Mouse (Mus musculus): ENCODE results near the gene Hps5. TPM values are rescaled to one million over a fixed set of nuclear protein-coding genes. Genes with fewer than 3 reads are reported as not detected.

Hps5 gene
- polyA plus RNA-seq, 1 experiment from 2014 or later, result 14.9 TPM

- no peaks in the 10 kb centered on the region for H3K4me1 ChIP-seq
- no peaks in the 10 kb centered on the region for H3K9me3 ChIP-seq (replicated peaks)
- H3K9ac ChIP-seq (replicated peaks), result no peak overlapping the region
- H3K27me3 ChIP-seq (replicated peaks), result no peaks in the 10 kb centered on the region
- H3K27ac ChIP-seq (replicated peaks), result no peak overlapping the region
- no peak for ATAC-seq (ENCODE audit: low FRiP score)
- no peak overlapping the region for H3K4me2 ChIP-seq
- 92% methylated on average over 3 of the region's 3 CpGs for WGBS
- H3K4me3 ChIP-seq (replicated peaks), result no peak overlapping the region
- no peaks in the 10 kb centered on the region for H3K36me3 ChIP-seq
Observed at GRCm38 (mm10) chr7:46723849-46724248, 72.0 kb downstream of the Hps5 start.

GRCm38 (mm10) chr7:46723354-46723753 is 72.5 kb downstream of the Hps5 start:
- 97% methylated on average over 6 of the region's 6 CpGs for WGBS
- no peaks in the 10 kb centered on the region for H3K36me3 ChIP-seq
- H3K9me3 ChIP-seq (replicated peaks), result no peaks in the 10 kb centered on the region
- no peak overlapping the region for H3K9ac ChIP-seq (replicated peaks)
- no peak overlapping the region for H3K4me2 ChIP-seq
- ATAC-seq (ENCODE audit: low FRiP score), result no peak
- no peaks in the 10 kb centered on the region for H3K27me3 ChIP-seq (replicated peaks)
- H3K4me1 ChIP-seq, result no peaks in the 10 kb centered on the region
- H3K27ac ChIP-seq (replicated peaks), result no peak overlapping the region
- no peak overlapping the region for H3K4me3 ChIP-seq (replicated peaks)

GRCm38 (mm10) chr7:46720460-46720859 is 75.4 kb downstream of the Hps5 start:
- Histone ChIP-seq H3K27me3 (replicated peaks) (no peaks in the 10 kb centered on the region), H3K9ac (replicated peaks) (no peak overlapping the region), H3K4me2 (no peak overlapping the region), H3K4me1 (no peaks in the 10 kb centered on the region), H3K36me3 (no peaks in the 10 kb centered on the region), H3K27ac (replicated peaks) (no peak overlapping the region), H3K9me3 (replicated peaks) (no peaks in the 10 kb centered on the region), H3K4me3 (replicated peaks) (no peak overlapping the region)
- 86% methylated on average over 9 of the region's 9 CpGs for WGBS
- no peak for ATAC-seq (ENCODE audit: low FRiP score)

- H3K9me3 ChIP-seq (replicated peaks), result no peaks in the 10 kb centered on the region
- H3K4me1 ChIP-seq, result no peaks in the 10 kb centered on the region
- H3K4me3 ChIP-seq (replicated peaks), result no peak overlapping the region
- WGBS, result 81% methylated on average over 7 of the region's 7 CpGs
- H3K27ac ChIP-seq (replicated peaks), result no peak overlapping the region
- H3K36me3 ChIP-seq, result no peaks in the 10 kb centered on the region
- H3K4me2 ChIP-seq, result no peak overlapping the region
- ATAC-seq (ENCODE audit: low FRiP score), result no peak
- no peak overlapping the region for H3K9ac ChIP-seq (replicated peaks)
- H3K27me3 ChIP-seq (replicated peaks), result no peaks in the 10 kb centered on the region
Observed at GRCm38 (mm10) chr7:46719526-46719925, 76.3 kb downstream of the Hps5 start.

GRCm38 (mm10) chr7:46718591-46719270 is 77.1 kb downstream of the Hps5 start:
- H3K4me1 ChIP-seq, result no peaks in the 10 kb centered on the region
- no peaks in the 10 kb centered on the region for H3K9me3 ChIP-seq (replicated peaks)
- 83% methylated on average over 7 of the region's 7 CpGs for WGBS
- H3K27me3 ChIP-seq (replicated peaks), result no peaks in the 10 kb centered on the region
- H3K36me3 ChIP-seq, result no peaks in the 10 kb centered on the region
- H3K4me3 ChIP-seq (replicated peaks), result no peak overlapping the region
- H3K27ac ChIP-seq (replicated peaks), result no peak overlapping the region
- H3K9ac ChIP-seq (replicated peaks), result no peak overlapping the region
- H3K4me2 ChIP-seq, result no peak overlapping the region
- ATAC-seq (ENCODE audit: low FRiP score), result no peak; the same call in 1 of the 2 replicates

GRCm38 (mm10) chr7:46716897-46717296 is 79.0 kb downstream of the Hps5 start:
- ATAC-seq (ENCODE audit: low FRiP score), result no peak
- no peaks in the 10 kb centered on the region for H3K27me3 ChIP-seq (replicated peaks)
- WGBS, result 63% methylated on average over 5 of the region's 5 CpGs

GRCm38 (mm10) chr7:46715600-46715999 is 80.3 kb downstream of the Hps5 start, which contains the start of gene Saa3:
Gene Saa3, minus strand, starts transcription at chr7:46715700.
- Histone ChIP-seq H3K4me3 (replicated peaks) (no peak within 1 kb of the TSS), H3K4me2 (no peak within 1 kb of the TSS), H3K27ac (replicated peaks) (no peak within 1 kb of the TSS), H3K4me1 (no peaks in the 10 kb centered on the region), H3K36me3 (no peaks in the 10 kb centered on the region), H3K9ac (replicated peaks) (no peak within 1 kb of the TSS), H3K9me3 (replicated peaks) (no peaks in the 10 kb centered on the region), H3K27me3 (replicated peaks) (no peaks in the 10 kb centered on the region)
- ATAC-seq (ENCODE audit: low FRiP score), result no peak
- WGBS, result 85% methylated on average over 5 of the region's 5 CpGs

More at GRCm38 (mm10) chr7:46716897-46717296, 79.0 kb downstream of the Hps5 start:
- no peak overlapping the region for H3K4me2 ChIP-seq
- no peaks in the 10 kb centered on the region for H3K36me3 ChIP-seq
- no peak overlapping the region for H3K4me3 ChIP-seq (replicated peaks)
- no peaks in the 10 kb centered on the region for H3K4me1 ChIP-seq
- no peak overlapping the region for H3K27ac ChIP-seq (replicated peaks)
- H3K9me3 ChIP-seq (replicated peaks), result no peaks in the 10 kb centered on the region
- no peak overlapping the region for H3K9ac ChIP-seq (replicated peaks)

GRCm38 (mm10) chr7:46714518-46714917 is 81.3 kb downstream of the Hps5 start:
- H3K4me1 ChIP-seq, result peaks cover 3% of the 10 kb centered on the region
- H3K9ac ChIP-seq (replicated peaks), result no peak overlapping the region
- ATAC-seq (ENCODE audit: low FRiP score), result no peak
- WGBS, result 34% methylated on average over 6 of the region's 6 CpGs
- H3K9me3 ChIP-seq (replicated peaks), result no peaks in the 10 kb centered on the region
- no peaks in the 10 kb centered on the region for H3K36me3 ChIP-seq
- H3K4me3 ChIP-seq (replicated peaks), result no peak overlapping the region
- no peak overlapping the region for H3K4me2 ChIP-seq
- H3K27ac ChIP-seq (replicated peaks), result no peak overlapping the region
- H3K27me3 ChIP-seq (replicated peaks), result no peaks in the 10 kb centered on the region

- no peaks in the 10 kb centered on the region for H3K9me3 ChIP-seq (replicated peaks)
Observed at GRCm38 (mm10) chr7:46712250-46712649, 83.6 kb downstream of the Hps5 start.

More at GRCm38 (mm10) chr7:46712250-46712649, 83.6 kb downstream of the Hps5 start:
- Histone ChIP-seq H3K4me1 (peaks cover 8% of the 10 kb centered on the region), H3K4me2 (no peak overlapping the region), H3K27ac (replicated peaks) (no peak overlapping the region), H3K9ac (replicated peaks) (no peak overlapping the region), H3K36me3 (0 out of 2 replicates have a peak, but pooled peaks cover 4% of the 10 kb centered on the region), H3K27me3 (replicated peaks) (no peaks in the 10 kb centered on the region), H3K4me3 (replicated peaks) (no peak overlapping the region)
- 75% methylated on average over 6 of the region's 6 CpGs for WGBS
- no peak for ATAC-seq (ENCODE audit: low FRiP score)

Other genes starting within 250 kb of the Hps5 start
- gene Sergef, start 156.3 kb downstream of the Hps5 start, polyA plus RNA-seq (2015; fragmentation: Nextera tagmentation; extraction: Ambion mirVana), result 42.3 and 49.1 TPM in 2 replicates
- gene Tph1, start 123.5 kb downstream of the Hps5 start, polyA plus RNA-seq (2015; fragmentation: Nextera tagmentation; extraction: Ambion mirVana), result 0.64 TPM in 1 of 2 replicates, not detected in the other
- gene Saal1, start 85.4 kb downstream of the Hps5 start, polyA plus RNA-seq (2015; fragmentation: Nextera tagmentation; extraction: Ambion mirVana), result 12.7 and 17.3 TPM in 2 replicates
- gene Saa3, start 80.4 kb downstream of the Hps5 start, polyA plus RNA-seq (2015; fragmentation: Nextera tagmentation; extraction: Ambion mirVana), result 0.29 and 0.51 TPM in 2 replicates
- not detected in 2 replicates for gene Saa4, start 63.5 kb downstream of the Hps5 start, polyA plus RNA-seq (2015; fragmentation: Nextera tagmentation; extraction: Ambion mirVana)
- 0.45 and 0.65 TPM in 2 replicates for gene Saa1, start 53.1 kb downstream of the Hps5 start, polyA plus RNA-seq (2015; fragmentation: Nextera tagmentation; extraction: Ambion mirVana)
- gene Saa2, start 44.3 kb downstream of the Hps5 start, polyA plus RNA-seq (2015; fragmentation: Nextera tagmentation; extraction: Ambion mirVana), result 0.24 TPM in 1 of 2 replicates, not detected in the other
- 37.0 and 40.9 TPM in 2 replicates for gene Gtf2h1, start within 50 bp of the Hps5 start, polyA plus RNA-seq (2015; fragmentation: Nextera tagmentation; extraction: Ambion mirVana)
- gene Ldha, start 45.4 kb upstream of the Hps5 start, polyA plus RNA-seq (2015; fragmentation: Nextera tagmentation; extraction: Ambion mirVana), result 638 and 911 TPM in 2 replicates
- gene Ldhc, start 65.1 kb upstream of the Hps5 start, polyA plus RNA-seq (2015; fragmentation: Nextera tagmentation; extraction: Ambion mirVana), result 0.13 and 0.28 TPM in 2 replicates
- 292 and 317 TPM in 2 replicates for gene Tsg101, start 123.9 kb upstream of the Hps5 start, polyA plus RNA-seq (2015; fragmentation: Nextera tagmentation; extraction: Ambion mirVana)
- gene Uevld, start 162.5 kb upstream of the Hps5 start, polyA plus RNA-seq (2015; fragmentation: Nextera tagmentation; extraction: Ambion mirVana), result 4.3 and 5.2 TPM in 2 replicates
- gene Gm9999, start 187.5 kb upstream of the Hps5 start, polyA plus RNA-seq (2015; fragmentation: Nextera tagmentation; extraction: Ambion mirVana), result not detected in 2 replicates
- gene Spty2d1, start 212.3 kb upstream of the Hps5 start, polyA plus RNA-seq (2015; fragmentation: Nextera tagmentation; extraction: Ambion mirVana), result 7.3 and 8.7 TPM in 2 replicates